Mouse (Mus musculus) embryonic facial prominence, embryonic 10.5 days (tissue): Measurements from ENCODE around the gene Nus1. TPM values are rescaled to one million over a fixed set of nuclear protein-coding genes. Genes with fewer than 3 reads are reported as not detected.

Source experiments
- DNase-seq: peaks from one replicate; pipeline ENCODE4 v3.0.0-alpha.2; 2017; ENCODE audit warnings: low spot score
- H3K27ac ChIP-seq: fragments of 300-500 bp; sonication (generic); replicated peaks from 2 replicates; pipeline ENCODE4 v1.5.1; 2016; ENCODE audit warnings: mild to moderate bottlenecking
- H3K27me3 ChIP-seq: fragments of 300-500 bp; sonication (generic); replicated peaks from 2 replicates; pipeline ENCODE4 v1.6.1; 2016; ENCODE audit warnings: low read depth, mild to moderate bottlenecking; ENCODE audit not compliant: poor library complexity, severe bottlenecking
- H3K36me3 ChIP-seq: fragments of 300-500 bp; sonication (generic); replicated peaks from 2 replicates; pipeline ENCODE4 v1.6.1; 2016; ENCODE audit warnings: mild to moderate bottlenecking, moderate library complexity
- H3K4me1 ChIP-seq: fragments of 300-500 bp; sonication (generic); 2 replicates; pipeline ENCODE4 v1.6.1; 2016
- H3K4me3 ChIP-seq: fragments of 300-500 bp; sonication (generic); 2 replicates; pipeline ENCODE4 v1.5.1; 2016; ENCODE audit warnings: mild to moderate bottlenecking, moderate library complexity
- H3K9me3 ChIP-seq: fragments of 300-500 bp; sonication (generic); 2 replicates; pipeline ENCODE4 v1.6.1; 2016; ENCODE audit warnings: mild to moderate bottlenecking
- WGBS: fragments of 180-500 bp; shearing (Covaris S2); methylation state at CpG from one replicate; pipeline ENCODE4 v1.1.7; 2016; 5-methylcytosine and 5-hydroxymethylcytosine counted together
- polyA plus RNA-seq: library from polyadenylated mRNA; unstranded; fragments of >200 nt; fragmentation: Nextera tagmentation; extraction: Ambion mirVana; gene quantifications from 2 replicates; pipeline ENCODE4 v1.2.1, GENCODE M21; 2016

Nus1 gene
- polyA plus RNA-seq, 1 experiment from 2014 or later = 13.3 TPM

- H3K36me3 ChIP-seq = no peaks in the 10 kb centered on the region
- DNase-seq = no peak
- H3K4me3 ChIP-seq = no peak within 1 kb of the TSS
- 86% methylated on average over 5 of the region's 5 CpGs for WGBS
- H3K9me3 ChIP-seq = no peaks in the 10 kb centered on the region
- no peaks in the 10 kb centered on the region for H3K27me3 ChIP-seq
- H3K4me1 ChIP-seq = peaks cover 13% of the 10 kb centered on the region
- peak within 1 kb of the TSS; percentile 30; the same call in 1 of the 2 replicates for H3K27ac ChIP-seq
Observed at GRCm38 (mm10) chr10:52388922-52389430, 28.4 kb upstream of the Nus1 start, which contains the start of gene Nepn. Nepn (plus strand) TSS chr10:52388972.

- H3K4me1 ChIP-seq = peaks cover 13% of the 10 kb centered on the region
- H3K4me3 ChIP-seq = no peak overlapping the region
- no peak for DNase-seq
- H3K9me3 ChIP-seq = no peaks in the 10 kb centered on the region
- H3K36me3 ChIP-seq = no peaks in the 10 kb centered on the region
- H3K27me3 ChIP-seq = no peaks in the 10 kb centered on the region
- H3K27ac ChIP-seq = 0 out of 2 replicates have a peak overlapping the region, but pooled peaks have one; percentile 30
- 63% methylated on average over 3 of the region's 3 CpGs for WGBS
Observed at GRCm38 (mm10) chr10:52389438-52389837, 27.9 kb upstream of the Nus1 start.

DNA sequence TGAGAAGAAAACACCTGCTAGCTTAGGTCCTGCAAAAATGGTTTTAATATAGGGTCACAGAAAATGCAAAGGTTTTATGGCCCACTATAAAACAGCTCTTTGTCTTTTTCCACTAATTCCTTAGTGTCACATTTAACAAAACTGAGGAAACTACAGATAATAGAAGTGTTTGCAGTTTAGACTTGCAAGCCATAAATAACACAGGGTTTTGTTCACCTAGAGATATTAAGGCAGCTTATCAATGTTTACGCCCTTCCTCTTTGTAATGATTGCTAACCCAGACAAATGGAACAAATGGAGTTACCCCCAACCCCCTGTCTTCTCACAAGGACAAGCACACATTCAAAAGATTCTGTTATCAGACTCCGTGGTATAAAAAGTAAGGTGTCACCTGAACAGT, 26.1 kb upstream of the Nus1 start:
- H3K4me1 ChIP-seq = peaks cover 13% of the 10 kb centered on the region
- no peaks in the 10 kb centered on the region for H3K9me3 ChIP-seq
- no peaks in the 10 kb centered on the region for H3K36me3 ChIP-seq
- H3K27me3 ChIP-seq = no peaks in the 10 kb centered on the region
- no peak overlapping the region for H3K4me3 ChIP-seq
- no peak overlapping the region for H3K27ac ChIP-seq
- no peak for DNase-seq
- 86% methylated on average over 2 of the region's 2 CpGs for WGBS

DNA sequence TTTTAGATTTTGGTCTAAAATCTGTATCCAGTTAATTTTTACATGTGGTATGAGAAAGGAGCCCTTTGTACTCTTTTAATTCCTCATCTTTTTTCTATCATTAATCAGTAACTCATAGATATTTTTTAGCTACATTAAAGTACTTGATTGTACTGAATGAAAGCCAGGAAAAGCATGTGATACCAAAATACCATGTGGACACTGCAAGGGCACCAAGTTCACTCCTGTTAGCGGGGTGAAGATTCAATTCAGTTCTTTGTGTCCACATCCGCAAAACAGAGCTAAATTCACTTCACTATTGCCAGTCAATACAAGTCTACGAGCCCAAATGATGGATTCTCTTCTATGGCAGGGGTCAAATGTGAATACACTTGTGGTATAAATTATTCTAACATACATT, 20.7 kb upstream of the Nus1 start:
- DNase-seq = no peak
- WGBS = 90% methylated on average over 3 of the region's 3 CpGs
- H3K36me3 ChIP-seq = no peaks in the 10 kb centered on the region
- no peaks in the 10 kb centered on the region for H3K4me1 ChIP-seq
- no peak overlapping the region for H3K27ac ChIP-seq
- H3K9me3 ChIP-seq = no peaks in the 10 kb centered on the region
- no peaks in the 10 kb centered on the region for H3K27me3 ChIP-seq
- H3K4me3 ChIP-seq = no peak overlapping the region

GRCm38 (mm10) chr10:52398715-52399114, 18.6 kb upstream of the Nus1 start:
- Histone ChIP-seq H3K27me3 (no peaks in the 10 kb centered on the region), H3K36me3 (no peaks in the 10 kb centered on the region), H3K4me1 (no peaks in the 10 kb centered on the region), H3K4me3 (no peak overlapping the region), H3K27ac (no peak overlapping the region), H3K9me3 (no peaks in the 10 kb centered on the region)
- DNase-seq = no peak
- WGBS = 91% methylated on average over 2 of the region's 2 CpGs

DNA sequence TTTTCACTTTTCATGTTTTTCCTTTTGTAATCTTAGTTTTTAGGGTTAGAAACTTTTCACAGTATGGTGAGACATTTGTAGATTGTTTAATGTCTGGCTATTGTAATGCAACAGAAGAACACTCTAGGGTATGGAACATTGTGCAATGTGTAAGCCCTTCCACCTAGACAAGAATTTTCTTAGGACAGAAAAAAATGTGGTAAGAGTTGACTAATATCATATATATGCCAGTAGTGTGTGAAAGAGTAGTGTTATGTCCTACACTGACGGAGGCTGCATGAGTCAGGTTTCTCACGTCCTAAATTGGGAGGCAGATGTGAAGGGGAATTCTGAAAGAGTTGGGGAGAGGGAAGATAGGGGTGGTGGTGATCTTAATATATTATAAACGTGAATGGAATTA, 17.6 kb upstream of the Nus1 start:
- no peaks in the 10 kb centered on the region for H3K4me1 ChIP-seq
- H3K27me3 ChIP-seq = no peaks in the 10 kb centered on the region
- WGBS = 75% methylated on average over 3 of the region's 3 CpGs
- no peak overlapping the region for H3K27ac ChIP-seq
- no peaks in the 10 kb centered on the region for H3K36me3 ChIP-seq
- H3K4me3 ChIP-seq = no peak overlapping the region
- DNase-seq = no peak
- H3K9me3 ChIP-seq = no peaks in the 10 kb centered on the region

- WGBS = 89% methylated on average over 13 of the region's 13 CpGs
- no peaks in the 10 kb centered on the region for H3K36me3 ChIP-seq
- no peaks in the 10 kb centered on the region for H3K4me1 ChIP-seq
- no peak for DNase-seq
- no peaks in the 10 kb centered on the region for H3K27me3 ChIP-seq
- H3K4me3 ChIP-seq = no peak overlapping the region
- H3K9me3 ChIP-seq = no peaks in the 10 kb centered on the region
- no peak overlapping the region for H3K27ac ChIP-seq
Observed at GRCm38 (mm10) chr10:52405160-52405559, 12.2 kb upstream of the Nus1 start.

GRCm38 (mm10) chr10:52407526-52407925, 9.8 kb upstream of the Nus1 start:
- no peaks in the 10 kb centered on the region for H3K36me3 ChIP-seq

GRCm38 (mm10) chr10:52415020-52415419, 2.3 kb upstream of the Nus1 start:
- Histone ChIP-seq H3K4me3 (no peak overlapping the region), H3K27ac (no peak overlapping the region), H3K9me3 (no peaks in the 10 kb centered on the region), H3K36me3 (no peaks in the 10 kb centered on the region), H3K4me1 (peaks cover 16% of the 10 kb centered on the region), H3K27me3 (no peaks in the 10 kb centered on the region)
- no peak for DNase-seq
- WGBS = 85% methylated on average over 2 of the region's 2 CpGs

More at GRCm38 (mm10) chr10:52407526-52407925, 9.8 kb upstream of the Nus1 start:
- WGBS = 89% methylated on average over 2 of the region's 2 CpGs
- no peak for DNase-seq
- no peaks in the 10 kb centered on the region for H3K9me3 ChIP-seq
- no peak overlapping the region for H3K27ac ChIP-seq
- H3K4me1 ChIP-seq = no peaks in the 10 kb centered on the region
- H3K4me3 ChIP-seq = no peak overlapping the region
- no peaks in the 10 kb centered on the region for H3K27me3 ChIP-seq

GRCm38 (mm10) chr10:52416458-52416857, 889 bp upstream of the Nus1 start:
- peak overlapping the region; percentile 96; the same call in 1 of the 2 replicates for H3K27ac ChIP-seq
- DNase-seq = no peak
- 69% methylated on average over 2 of the region's 2 CpGs for WGBS
- H3K36me3 ChIP-seq = 0 out of 2 replicates have a peak, but pooled peaks cover 8% of the 10 kb centered on the region
- no peaks in the 10 kb centered on the region for H3K9me3 ChIP-seq
- peak overlapping the region; percentile 87 for H3K4me3 ChIP-seq
- H3K4me1 ChIP-seq = peaks cover 16% of the 10 kb centered on the region
- no peaks in the 10 kb centered on the region for H3K27me3 ChIP-seq

- H3K36me3 ChIP-seq = 0 out of 2 replicates have a peak, but pooled peaks cover 12% of the 10 kb centered on the region
- DNase-seq = peak; percentile 17
- peaks cover 16% of the 10 kb centered on the region for H3K4me1 ChIP-seq
- H3K9me3 ChIP-seq = no peaks in the 10 kb centered on the region
- peak overlapping the region; percentile 87 for H3K4me3 ChIP-seq
- peak overlapping the region; percentile 96 for H3K27ac ChIP-seq
- no peaks in the 10 kb centered on the region for H3K27me3 ChIP-seq
- WGBS = 3% methylated on average over 39 of the region's 39 CpGs
Observed at GRCm38 (mm10) chr10:52417998-52418860, 882 bp downstream of the Nus1 start.

DNA sequence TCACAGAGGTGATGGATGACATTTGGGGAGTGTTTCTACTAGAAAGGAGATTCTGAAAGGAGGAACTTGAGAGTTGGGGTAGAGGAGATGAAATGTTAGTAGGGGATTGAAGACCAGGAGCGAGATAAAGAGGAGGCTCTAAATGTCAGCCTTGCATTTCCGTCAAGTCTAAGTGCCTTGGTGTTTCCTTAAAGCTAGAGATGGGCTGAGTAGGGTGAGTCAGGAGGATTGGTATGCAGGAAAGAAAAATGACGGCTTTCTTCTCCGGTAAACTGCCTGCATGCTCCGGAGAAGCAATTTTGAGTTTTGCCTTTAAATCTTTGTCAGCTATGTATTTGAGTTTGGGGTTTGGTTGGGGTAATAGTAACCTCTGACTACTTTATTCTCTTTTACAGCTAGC, 1.6 kb downstream of the Nus1 start:
- no peak overlapping the region for H3K27ac ChIP-seq

GRCm38 (mm10) chr10:52419402-52419801, 2.1 kb downstream of the Nus1 start:
- H3K27ac ChIP-seq = no peak overlapping the region
- H3K4me1 ChIP-seq = peaks cover 16% of the 10 kb centered on the region
- peak overlapping the region; percentile 87; the same call in 1 of the 2 replicates for H3K4me3 ChIP-seq
- no peak for DNase-seq
- H3K9me3 ChIP-seq = no peaks in the 10 kb centered on the region
- 0 out of 2 replicates have a peak, but pooled peaks cover 12% of the 10 kb centered on the region for H3K36me3 ChIP-seq
- WGBS = 88% methylated on average over 4 of the region's 4 CpGs
- H3K27me3 ChIP-seq = no peaks in the 10 kb centered on the region

More for the DNA sequence above, 1.6 kb downstream of the Nus1 start:
- H3K4me1 ChIP-seq = peaks cover 16% of the 10 kb centered on the region
- no peaks in the 10 kb centered on the region for H3K9me3 ChIP-seq
- no peak for DNase-seq
- 73% methylated on average over 5 of the region's 5 CpGs for WGBS
- H3K27me3 ChIP-seq = no peaks in the 10 kb centered on the region
- 0 out of 2 replicates have a peak, but pooled peaks cover 12% of the 10 kb centered on the region for H3K36me3 ChIP-seq
- H3K4me3 ChIP-seq = peak overlapping the region; percentile 87
